Mouse (Mus musculus) stomach, postnatal 0 days (tissue): Measurements from ENCODE around the gene Ccdc9. TPM values are rescaled to one million over a fixed set of nuclear protein-coding genes. Genes with fewer than 3 reads are reported as not detected.

Experiments
- ATAC-seq: fragments of 200-750 bp; cut with Nextera tagmentation; 2 replicates; pipeline ENCODE4 v1.8.0; 2017; ENCODE audit not compliant: low FRiP score, low TSS enrichment
- DNase-seq: peaks from one replicate; pipeline ENCODE4 v3.0.0-alpha.2; 2016; ENCODE audit warnings: low spot score
- H3K27ac ChIP-seq: fragments of 300-500 bp; sonication (generic); replicated peaks from 2 replicates; pipeline ENCODE4 v1.5.1; 2014; ENCODE audit warnings: mild to moderate bottlenecking, control low read depth
- H3K27me3 ChIP-seq: fragments of 300-500 bp; sonication (generic); 2 replicates; pipeline ENCODE4 v1.6.1; 2014; ENCODE audit warnings: low read length; ENCODE audit not compliant: control insufficient read depth, insufficient read depth
- H3K36me3 ChIP-seq: fragments of 300-500 bp; sonication (generic); 2 replicates; pipeline ENCODE4 v1.6.1; 2014; ENCODE audit warnings: low read length, mixed read lengths; ENCODE audit not compliant: control insufficient read depth, insufficient read depth
- H3K4me1 ChIP-seq: fragments of 300-500 bp; sonication (generic); replicated peaks from 2 replicates; pipeline ENCODE4 v1.6.1; 2014; ENCODE audit warnings: antibody characterized with exemption; ENCODE audit not compliant: control insufficient read depth, insufficient read depth
- H3K4me2 ChIP-seq: fragments of 300-500 bp; sonication (generic); replicated peaks from 2 replicates; pipeline ENCODE4 v1.6.1; 2014; ENCODE audit warnings: low read depth, mild to moderate bottlenecking, control low read depth, moderate library complexity
- H3K4me3 ChIP-seq: fragments of 300-500 bp; sonication (generic); 2 replicates; pipeline ENCODE4 v1.5.1; 2014; ENCODE audit warnings: low read depth, low read length, control low read depth
- H3K9ac ChIP-seq: fragments of 300-500 bp; sonication (generic); 2 replicates; pipeline ENCODE4 v1.6.1; 2014; ENCODE audit warnings: mild to moderate bottlenecking, low read length, control low read depth, mixed read lengths
- H3K9me3 ChIP-seq: fragments of 300-500 bp; sonication (generic); 2 replicates; pipeline ENCODE4 v1.6.1; 2016; ENCODE audit warnings: low read length; ENCODE audit not compliant: control insufficient read depth
- CTCF ChIP-seq: IDR thresholded peaks from 2 replicates; pipeline ENCODE4 v1.5.1; 2016; ENCODE audit warnings: antibody characterized with exemption, low read depth, mild to moderate bottlenecking, moderate library complexity
- EP300 ChIP-seq: optimal IDR thresholded peaks from 2 replicates; pipeline ENCODE3; 2016; ENCODE audit warnings: antibody characterized with exemption
- WGBS: fragments of 180-500 bp; shearing (Covaris S2); extraction: QIAGEN DNeasy Blood & Tissue Kit; methylation state at CpG from one replicate; pipeline ENCODE4 v1.1.7; 2014; 5-methylcytosine and 5-hydroxymethylcytosine counted together
- polyA plus RNA-seq: library from polyadenylated mRNA; unstranded; fragments of >200 nt; fragmentation: Nextera tagmentation; extraction: Ambion mirVana; gene quantifications from 2 replicates; pipeline ENCODE4 v1.2.1, GENCODE M21; 2015

Ccdc9 gene
- polyA plus RNA-seq, 1 experiment from 2014 or later, result 11.5 TPM

DNA sequence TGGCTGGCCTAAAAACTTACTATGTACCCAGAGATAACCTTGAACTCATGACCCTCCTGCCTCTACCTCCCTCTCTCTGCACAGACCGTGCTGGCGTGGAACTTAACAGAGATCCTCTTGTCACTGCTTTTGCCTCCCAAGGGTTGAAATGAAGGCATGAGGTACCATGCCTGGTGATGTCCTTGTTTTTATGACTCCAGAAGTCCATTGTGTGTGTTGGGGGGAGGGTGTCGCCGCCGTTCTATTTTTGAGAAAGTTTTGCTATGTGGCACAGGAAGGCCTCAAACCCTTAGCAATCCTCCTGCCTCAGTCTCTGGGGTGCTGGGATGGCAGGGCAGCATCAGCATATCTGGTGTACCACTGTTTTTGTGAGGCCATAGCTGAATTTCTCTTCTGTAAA lies 12.3 kb upstream of the Ccdc9 start:
- 86% methylated on average over 5 of the region's 5 CpGs for WGBS
- Histone ChIP-seq H3K36me3 (no peaks in the 10 kb centered on the region), H3K4me3 (no peak overlapping the region), H3K27me3 (no peaks in the 10 kb centered on the region), H3K4me1 (0 out of 2 replicates have a peak, but pooled peaks cover 4% of the 10 kb centered on the region), H3K9ac (no peak overlapping the region), H3K27ac (no peak overlapping the region), H3K4me2 (no peak overlapping the region), H3K9me3 (no peaks in the 10 kb centered on the region)
- ATAC-seq (no peak), DNase-seq (no peak)
- TF ChIP-seq EP300 (no peak), CTCF (no peak)

- ATAC-seq (no peak), DNase-seq (no peak)
- Histone ChIP-seq H3K4me3 (no peak overlapping the region), H3K4me2 (no peak overlapping the region), H3K27ac (no peak overlapping the region; the same call in 1 of the 2 replicates), H3K9me3 (no peaks in the 10 kb centered on the region), H3K27me3 (no peaks in the 10 kb centered on the region), H3K36me3 (no peaks in the 10 kb centered on the region), H3K4me1 (0 out of 2 replicates have a peak, but pooled peaks cover 4% of the 10 kb centered on the region), H3K9ac (no peak overlapping the region)
- 67% methylated on average over 2 of the region's 2 CpGs for WGBS
- no peak for TF ChIP-seq CTCF
- no peak for TF ChIP-seq EP300
Observed at GRCm38 (mm10) chr7:16297616-16298015, 11.0 kb upstream of the Ccdc9 start.

DNA sequence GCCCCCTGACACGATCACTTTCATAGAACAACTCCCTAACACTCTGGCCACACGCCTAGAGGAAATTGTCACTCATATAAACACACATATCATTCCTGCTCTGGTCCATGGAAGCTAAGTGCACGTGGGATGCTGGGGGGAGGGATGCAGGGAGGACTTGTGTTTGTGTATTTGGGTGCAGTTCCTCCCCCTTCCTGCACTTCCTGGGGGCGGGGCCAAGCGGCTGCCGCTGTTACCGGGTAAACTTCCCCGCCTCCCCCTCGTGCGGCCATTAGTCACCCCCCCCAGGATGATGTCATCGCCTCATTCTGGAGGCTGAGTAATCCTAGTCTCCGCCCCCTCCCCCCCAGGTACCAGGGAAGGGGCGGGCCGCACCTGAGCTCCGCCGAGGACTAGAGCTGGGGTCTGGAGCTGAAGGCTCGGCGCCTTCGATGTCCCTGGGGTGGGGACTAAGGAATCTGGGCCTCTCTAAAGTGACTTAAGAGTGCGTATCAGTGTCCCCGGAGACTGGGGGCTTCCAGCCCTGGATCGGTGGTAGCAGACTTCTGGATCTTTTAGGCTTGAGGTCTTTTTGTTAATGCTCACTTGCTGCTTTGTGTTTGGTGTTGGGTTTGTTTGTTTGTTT lies 10.3 kb upstream of the Ccdc9 start:
- H3K27ac ChIP-seq, result peak overlapping the region; percentile 63; the same call in 1 of the 2 replicates
- H3K4me3 ChIP-seq, result peak overlapping the region; percentile 23
- DNase-seq (peak; percentile 95), ATAC-seq (peak; percentile 71)
- TF ChIP-seq EP300, result no peak
- peak; percentile 46 for TF ChIP-seq CTCF
- H3K4me2 ChIP-seq, result peak overlapping the region; percentile 57
- 1% methylated on average over 22 of the region's 22 CpGs for WGBS
- H3K9me3 ChIP-seq, result no peaks in the 10 kb centered on the region
- H3K9ac ChIP-seq, result peak overlapping the region; percentile 55; the same call in 1 of the 2 replicates
- H3K36me3 ChIP-seq, result no peaks in the 10 kb centered on the region
- no peaks in the 10 kb centered on the region for H3K27me3 ChIP-seq
- H3K4me1 ChIP-seq, result 0 out of 2 replicates have a peak, but pooled peaks cover 4% of the 10 kb centered on the region

DNA sequence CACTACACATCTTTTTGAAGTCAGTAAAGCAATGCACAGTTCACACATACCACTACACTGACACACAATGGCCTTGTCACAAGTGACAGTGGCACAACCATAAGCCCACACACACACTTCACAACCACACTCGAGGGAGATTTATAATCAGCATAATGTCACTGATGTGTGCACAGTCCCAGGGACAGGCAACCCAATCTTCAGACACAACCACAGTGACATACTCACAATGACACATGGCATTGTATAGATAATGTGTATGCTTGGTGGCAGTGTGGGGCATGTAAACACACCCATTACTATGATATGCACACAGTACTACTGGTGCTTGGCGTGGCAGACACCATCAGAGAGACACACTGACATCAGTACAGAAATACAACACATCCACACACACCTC lies 9.6 kb upstream of the Ccdc9 start:
- Histone ChIP-seq H3K27me3 (no peaks in the 10 kb centered on the region), H3K36me3 (no peaks in the 10 kb centered on the region), H3K9me3 (no peaks in the 10 kb centered on the region), H3K4me2 (peak overlapping the region; percentile 57; the same call in 1 of the 2 replicates), H3K27ac (peak overlapping the region; percentile 63; the same call in 1 of the 2 replicates), H3K4me3 (0 out of 2 replicates have a peak overlapping the region, but pooled peaks have one; percentile 23), H3K4me1 (0 out of 2 replicates have a peak, but pooled peaks cover 4% of the 10 kb centered on the region), H3K9ac (peak overlapping the region; percentile 1; the same call in 1 of the 2 replicates)
- DNase-seq, result no peak
- no peak for TF ChIP-seq EP300
- no peak for TF ChIP-seq CTCF
- no peak; the same call in 1 of the 2 replicates for ATAC-seq
- 31% methylated on average over 2 of the region's 2 CpGs for WGBS

DNA sequence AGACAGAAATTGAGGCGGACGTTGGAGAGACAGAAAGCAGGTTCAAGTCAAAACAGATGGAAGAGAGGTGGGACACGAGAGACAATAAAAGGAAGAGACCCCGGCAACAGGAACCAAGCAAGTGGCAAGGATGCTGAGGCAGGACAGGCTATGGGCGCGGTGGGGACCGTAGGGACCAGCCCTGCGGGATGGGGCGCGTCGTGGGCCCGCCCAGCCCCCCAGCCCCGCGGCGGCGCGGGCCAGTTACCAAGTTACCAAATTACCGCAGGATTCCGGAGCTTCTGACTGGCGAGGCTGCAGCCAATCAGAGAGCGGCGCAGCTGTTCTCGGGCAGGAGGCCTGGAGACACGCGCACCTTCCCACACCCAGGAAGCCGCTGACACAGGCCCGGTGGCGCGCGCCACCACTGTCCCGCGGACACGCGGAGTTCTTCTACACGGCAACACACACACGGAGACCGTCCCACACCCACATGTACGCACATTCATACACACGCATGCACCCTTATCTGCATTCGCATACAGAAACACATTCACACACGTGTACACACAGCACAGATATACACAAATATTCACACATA lies 8.8 kb upstream of the Ccdc9 start:
- no peak for TF ChIP-seq EP300
- no peak for TF ChIP-seq CTCF
- ATAC-seq (peak; percentile 64), DNase-seq (peak; percentile 86)
- Histone ChIP-seq H3K36me3 (no peaks in the 10 kb centered on the region), H3K4me2 (peak overlapping the region; percentile 79), H3K27ac (peak overlapping the region; percentile 94), H3K4me3 (peak overlapping the region; percentile 46), H3K9ac (peak overlapping the region; percentile 55), H3K9me3 (no peaks in the 10 kb centered on the region), H3K4me1 (0 out of 2 replicates have a peak, but pooled peaks cover 4% of the 10 kb centered on the region), H3K27me3 (no peaks in the 10 kb centered on the region)
- under 1% methylated on average over 41 of the region's 41 CpGs for WGBS

GRCm38 (mm10) chr7:16294837-16295236 lies 8.2 kb upstream of the Ccdc9 start:
- no peaks in the 10 kb centered on the region for H3K36me3 ChIP-seq
- 0 out of 2 replicates have a peak, but pooled peaks cover 1% of the 10 kb centered on the region for H3K4me1 ChIP-seq
- no peaks in the 10 kb centered on the region for H3K27me3 ChIP-seq
- no peaks in the 10 kb centered on the region for H3K9me3 ChIP-seq
- H3K4me3 ChIP-seq, result peak overlapping the region; percentile 46
- peak overlapping the region; percentile 55 for H3K9ac ChIP-seq
- ATAC-seq (peak; percentile 90), DNase-seq (peak; percentile 96)
- TF ChIP-seq CTCF (peak; percentile 98), EP300 (no peak)
- H3K4me2 ChIP-seq, result peak overlapping the region; percentile 79
- WGBS, result under 1% methylated on average over 23 of the region's 23 CpGs
- peak overlapping the region; percentile 94 for H3K27ac ChIP-seq
